ENCODE assay signal across 19 mouse cellular contexts in genomic region chr17:48402751-48403150, GRCm38 (mm10). TPM values are rescaled to one million over a fixed set of nuclear protein-coding genes. Genes with fewer than 3 reads are reported as not detected.
"Had no signal": no experiment of that assay in that cellular context is flagged by ENCODE, and none has a peak within 500 bp of the region (broad histone marks: within the 10 kb centered on the region; RNA-seq: fewer than 3 reads in every experiment).

No protein-coding gene starts in this region.

- H3K27me3 ChIP-seq: midbrain, embryonic 12.5 days; neural tube, embryonic 13.5 days; neural tube, embryonic 15.5 days; stomach, embryonic 15.5 days had no signal

- H3K4me2 ChIP-seq: lung, embryonic 14.5 days; midbrain, embryonic 12.5 days; neural tube, embryonic 13.5 days; neural tube, embryonic 15.5 days; stomach, embryonic 15.5 days had no signal

- H3K27ac ChIP-seq: midbrain, embryonic 10.5 days; midbrain, embryonic 12.5 days; neural tube, embryonic 13.5 days; neural tube, embryonic 15.5 days; stomach, embryonic 15.5 days; stomach, postnatal 0 days had no signal

- DNase-seq: lung, adult 18-20 months; lung, embryonic 14.5 days; lung, postnatal 10 days; lung, postnatal 4 days; midbrain, embryonic 14.5 days; right cerebral cortex, postnatal 14 days; thymus, adult 2 months; thymus, postnatal 25 days; thymus, postnatal 4 days had no signal

- ATAC-seq: midbrain, embryonic 16.5 days had no signal

- H3K9me3 ChIP-seq: midbrain, embryonic 10.5 days; midbrain, embryonic 12.5 days; neural tube, embryonic 13.5 days; neural tube, embryonic 15.5 days; stomach, embryonic 15.5 days had no signal

- H3K4me3 ChIP-seq: midbrain, embryonic 10.5 days; midbrain, embryonic 12.5 days; myocyte; neural tube, embryonic 13.5 days; neural tube, embryonic 15.5 days; stomach, embryonic 15.5 days had no signal

- H3K9ac ChIP-seq: lung, embryonic 14.5 days; midbrain, embryonic 12.5 days; neural tube, embryonic 13.5 days; neural tube, embryonic 15.5 days; stomach, embryonic 15.5 days had no signal

RNA-seq across cellular contexts. Expression of gene Treml1, which starts 43.0 kb away (rescaled TPM):
- polyA plus RNA-seq: stomach, postnatal 0 days had no signal

RNA-seq across cellular contexts. Expression of gene Tspo2, which starts 48.6 kb away (rescaled TPM):
- polyA plus RNA-seq: myocyte; testis, adult 2 months; urinary bladder, adult 2 months had no signal
